Mouse (Mus musculus) cerebellum, adult 18-20 months (tissue): Measurements from ENCODE around the gene Rabepk.
A peak's percentile ranks its signal among the peaks of the same experiment; 100 is the strongest.
"Not testable (repeated sequence)": the region's sequence is repeated elsewhere in the genome, so short reads cannot be mapped to it uniquely, and the experiment has no call there.

Experiments
- DNase-seq, 2 experiments: peaks; one replicate each; pipeline ENCODE4 v3.0.0; 2021

The Rabepk gene

DNA sequence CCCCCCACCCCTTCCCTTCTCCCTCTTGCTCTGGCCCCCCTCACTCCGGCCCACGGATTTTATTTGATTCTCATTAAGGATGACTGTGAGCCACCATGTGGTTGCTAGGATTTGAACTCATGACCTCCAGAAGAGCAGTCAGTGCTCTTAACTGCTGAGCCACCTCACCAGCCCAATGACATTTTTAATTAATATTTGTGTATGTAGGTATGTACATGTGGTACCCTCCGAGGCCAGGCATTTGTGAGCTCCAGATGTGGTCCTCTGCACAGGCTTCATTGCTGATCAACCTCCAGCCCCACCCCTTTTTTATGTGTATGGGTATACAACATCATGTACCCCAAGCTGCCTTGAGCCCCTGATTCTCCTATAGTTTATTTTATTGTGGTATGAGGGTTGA is 4.0 kb upstream of the Rabepk start:
- DNase-seq, result no peak

DNA sequence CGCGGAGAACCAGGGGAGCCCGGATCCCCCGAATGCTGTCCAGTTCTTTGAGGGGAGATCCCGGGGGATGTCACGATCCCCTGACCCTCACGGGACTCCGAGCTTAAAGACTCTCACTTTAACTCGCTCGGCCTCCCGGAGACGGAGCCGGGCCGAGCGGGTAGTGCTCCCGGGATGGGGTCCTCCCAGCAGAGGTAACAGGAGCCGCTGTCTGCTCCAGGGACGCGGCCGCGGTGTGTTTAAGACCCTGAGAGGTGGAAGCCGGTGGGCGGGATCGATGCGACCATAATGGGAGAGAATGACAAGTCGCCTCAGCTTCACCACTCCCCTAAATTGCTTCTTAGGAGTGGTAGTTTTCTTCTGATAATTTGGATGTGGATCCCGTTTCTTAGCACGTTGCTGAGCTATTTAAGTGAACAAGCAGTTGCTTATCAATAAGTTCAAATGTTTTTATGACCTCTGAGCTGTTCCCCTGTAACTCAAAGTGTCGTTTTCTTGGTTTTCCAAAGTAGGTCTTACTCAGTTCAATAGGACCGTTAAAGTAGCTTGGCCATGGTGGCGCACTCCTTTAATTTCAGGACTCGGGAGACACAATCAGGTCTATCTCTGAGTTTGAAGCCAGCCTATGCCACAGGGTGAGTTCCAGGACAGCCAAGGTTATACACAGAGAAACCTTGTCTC is 3.0 kb upstream of the Rabepk start:
- DNase-seq, result not testable (repeated sequence)

DNA sequence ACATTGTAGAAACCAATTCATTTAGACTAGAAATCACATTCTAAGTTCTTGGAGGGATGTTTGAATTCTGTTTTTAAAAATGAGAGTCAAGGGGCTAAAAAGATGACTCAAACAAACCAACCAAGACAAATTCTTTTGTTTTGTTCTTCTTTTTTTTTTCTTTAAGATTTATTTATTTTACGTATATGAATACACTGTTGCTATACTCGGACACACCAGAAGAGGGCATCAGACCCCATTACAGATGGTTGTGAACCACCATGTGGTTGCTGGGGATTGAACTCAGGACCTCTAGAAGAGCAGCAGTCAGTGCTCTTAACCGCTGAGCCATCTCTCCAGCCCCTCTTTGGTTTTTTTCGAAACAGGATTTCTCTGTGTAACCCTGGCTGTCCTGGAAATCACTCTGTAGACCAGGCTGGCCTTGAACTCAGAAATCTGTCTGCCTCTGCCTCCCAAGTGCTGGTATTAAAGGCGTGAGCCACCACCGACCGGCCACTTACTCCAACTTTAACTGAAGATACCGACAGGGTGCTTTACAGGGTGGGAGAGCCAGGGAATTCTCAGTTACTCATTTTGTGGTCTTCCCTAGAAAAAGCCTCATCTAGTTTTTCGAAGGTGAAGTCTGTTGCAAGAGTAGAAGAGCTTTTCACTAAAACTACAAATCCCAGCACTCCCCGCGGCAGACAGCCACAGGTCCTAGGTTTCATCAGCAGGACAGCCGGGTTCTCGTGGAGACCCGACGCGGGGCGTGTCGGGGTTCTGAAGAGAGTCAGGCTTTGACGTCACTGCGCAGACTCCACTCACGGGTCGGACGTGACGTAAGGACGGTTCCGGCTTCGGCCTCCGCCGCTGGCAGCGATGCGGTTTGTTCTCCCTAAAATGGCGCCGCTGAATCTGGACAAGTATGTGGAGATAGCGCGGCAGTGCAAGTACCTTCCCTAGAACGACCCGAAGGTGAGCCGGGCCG is 2.1 kb upstream of the Rabepk start:
- DNase-seq, result peak; percentile 96 to 99

DNA sequence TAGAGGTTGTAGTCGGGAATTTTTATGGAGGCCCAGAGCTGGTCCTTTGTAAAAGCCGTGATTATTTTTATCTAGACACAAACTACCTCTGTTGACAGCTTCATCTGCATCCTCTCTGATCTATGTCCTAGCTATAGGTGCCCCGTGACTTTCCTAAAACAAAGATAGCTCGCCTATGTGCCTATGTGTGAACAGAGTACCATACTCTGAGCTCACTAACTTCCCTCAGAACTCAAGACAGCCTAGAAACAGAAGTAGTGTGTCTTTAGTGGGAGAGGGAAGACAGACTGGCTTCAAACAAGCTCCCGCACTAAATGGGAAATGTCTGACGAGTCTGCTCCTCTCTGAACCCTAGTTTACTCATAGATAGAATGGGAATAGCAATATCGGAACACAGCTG is 659 bp upstream of the Rabepk start:
- no peak for DNase-seq

DNA sequence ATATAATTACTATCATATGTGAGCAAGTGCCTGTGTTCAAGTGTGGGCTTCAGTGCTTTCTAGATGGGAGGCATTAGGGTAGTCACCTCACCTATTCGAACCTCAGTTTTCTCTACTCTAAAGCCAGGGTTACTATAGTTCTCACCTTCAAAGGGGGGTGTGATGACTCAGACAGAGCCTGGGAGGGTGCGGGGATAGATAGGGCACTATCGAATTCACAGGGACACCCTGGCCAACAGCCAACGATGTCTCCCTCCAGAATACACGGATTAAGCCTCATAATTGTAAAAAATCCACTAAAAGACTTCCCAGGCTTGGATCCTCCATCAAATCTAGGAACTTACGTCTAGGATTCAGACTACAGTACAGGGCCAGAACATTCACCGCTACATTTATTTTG is 4.3 kb downstream of the Rabepk start:
- DNase-seq, result no peak

DNA sequence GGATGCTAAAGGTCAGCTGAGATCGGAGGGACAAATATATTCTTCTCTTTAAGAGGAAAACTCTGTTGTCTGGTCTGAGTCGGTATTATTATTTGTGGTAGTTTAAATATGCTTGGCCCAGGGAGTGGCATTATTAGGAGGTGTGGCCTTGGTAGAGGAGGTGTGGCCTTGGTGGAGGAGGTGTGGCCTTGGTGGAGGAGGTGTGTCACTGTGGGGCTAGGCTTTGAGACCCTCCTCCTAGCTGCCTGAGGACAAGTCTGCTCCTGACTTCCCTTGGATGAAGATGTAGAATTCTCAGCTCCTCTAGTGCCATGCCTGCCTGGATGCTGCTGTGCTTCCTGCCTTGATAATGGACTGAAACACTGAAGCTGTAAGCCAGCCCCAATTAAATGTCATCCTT is 5.2 kb downstream of the Rabepk start:
- no peak for DNase-seq

DNA sequence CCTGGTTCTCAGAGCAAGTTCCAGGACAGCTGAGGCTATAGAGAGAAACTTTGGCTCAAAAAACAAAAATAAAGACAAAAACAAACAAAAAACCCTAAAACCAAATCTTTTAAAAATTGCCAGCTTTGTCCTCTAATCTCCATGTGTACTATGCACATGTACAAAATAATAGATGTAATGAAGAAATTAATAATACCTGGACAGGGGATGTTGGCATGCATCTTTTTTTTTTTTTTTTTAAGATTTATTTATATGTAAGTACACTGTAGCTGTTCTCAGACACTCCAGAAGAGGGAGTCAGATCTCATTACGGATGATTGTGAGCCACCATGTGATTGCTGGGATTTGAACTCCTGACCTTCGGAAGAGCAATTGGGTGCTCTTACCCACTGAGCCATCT is 7.2 kb downstream of the Rabepk start:
- not testable (repeated sequence) for DNase-seq

DNA sequence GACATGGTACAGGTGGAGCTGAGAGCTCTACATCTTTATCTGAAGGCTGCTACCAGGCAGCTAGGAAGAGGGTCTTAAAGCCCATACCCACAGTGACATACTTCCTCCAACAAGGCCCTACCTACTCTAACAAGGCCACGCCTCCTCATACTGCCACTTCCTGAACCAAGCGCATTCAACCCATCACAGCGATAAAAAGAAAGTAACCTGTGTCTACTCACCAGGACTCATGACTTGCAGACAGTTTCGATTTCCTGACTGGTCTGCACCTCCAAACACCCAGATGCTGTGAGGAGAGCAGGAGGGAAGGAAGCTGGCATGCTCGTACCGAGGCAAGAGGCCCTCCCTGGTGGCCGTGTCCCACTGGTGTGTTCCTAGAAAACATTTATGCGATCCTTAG is 9.4 kb downstream of the Rabepk start:
- no peak for DNase-seq

DNA sequence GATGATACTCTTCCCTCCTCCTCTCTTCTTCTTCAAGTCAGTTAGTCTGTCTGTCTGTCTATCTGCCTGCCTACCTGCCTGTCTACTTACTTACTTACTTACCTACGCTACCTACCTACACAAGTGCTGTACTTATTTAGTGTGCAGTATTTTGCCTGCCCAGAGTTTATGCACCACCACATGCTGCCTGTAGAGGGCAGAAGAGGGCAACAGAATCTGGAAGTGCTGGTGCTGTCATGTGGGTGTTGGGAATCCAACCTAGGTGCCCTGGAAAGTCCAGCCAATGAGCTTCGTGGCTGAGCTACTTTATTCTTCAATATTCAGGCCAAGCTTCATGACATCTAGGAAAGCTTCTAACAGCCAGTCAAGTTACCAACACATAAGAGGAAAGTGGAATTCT is 15.6 kb downstream of the Rabepk start:
- DNase-seq, result peak; percentile 38 to 45

DNA sequence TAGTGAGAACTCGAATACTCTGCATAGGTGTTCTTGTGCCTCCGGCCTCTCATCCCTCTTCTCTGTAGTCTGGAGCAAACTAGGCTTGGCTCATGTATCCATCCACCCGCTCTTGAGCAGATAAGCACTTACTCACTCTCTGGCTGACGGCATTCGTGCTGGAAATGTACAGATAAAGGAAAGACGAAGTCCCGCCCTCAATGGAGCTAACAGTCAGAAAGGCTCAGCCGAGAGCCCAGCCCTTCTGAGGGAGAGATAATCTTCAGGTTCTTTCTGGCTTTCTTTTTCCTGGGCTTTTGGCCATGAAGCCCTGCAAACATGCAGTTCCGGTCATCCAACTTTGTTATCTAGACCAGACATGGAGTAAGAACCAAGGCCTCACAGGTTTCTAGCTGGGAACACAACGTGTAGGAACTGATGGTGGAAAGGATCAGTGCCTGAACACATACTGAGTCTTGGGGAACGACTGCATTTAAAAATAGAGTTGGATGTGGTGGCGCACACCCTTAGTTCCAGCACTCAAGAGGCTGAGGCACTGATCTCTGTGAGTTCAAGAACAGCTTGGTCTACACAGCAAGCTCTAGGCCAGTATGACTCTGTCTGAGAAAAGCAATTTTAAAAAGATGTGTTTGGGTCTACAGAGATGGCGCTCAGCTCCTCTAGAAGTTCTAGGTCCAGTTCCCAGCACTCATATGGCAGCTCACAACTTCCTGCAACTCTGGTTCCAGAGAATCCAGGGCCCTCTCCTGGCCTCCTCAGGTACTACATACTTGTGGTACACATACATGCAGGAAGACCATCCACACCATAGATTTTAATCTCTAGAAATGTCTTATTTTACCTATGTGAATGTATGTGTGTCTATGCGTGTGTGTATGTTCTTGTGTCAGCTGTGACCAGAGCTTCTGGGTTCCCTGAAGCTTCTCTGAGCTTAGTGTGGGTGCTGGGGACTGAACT is 16.4 kb downstream of the Rabepk start:
- DNase-seq, result no peak

DNA sequence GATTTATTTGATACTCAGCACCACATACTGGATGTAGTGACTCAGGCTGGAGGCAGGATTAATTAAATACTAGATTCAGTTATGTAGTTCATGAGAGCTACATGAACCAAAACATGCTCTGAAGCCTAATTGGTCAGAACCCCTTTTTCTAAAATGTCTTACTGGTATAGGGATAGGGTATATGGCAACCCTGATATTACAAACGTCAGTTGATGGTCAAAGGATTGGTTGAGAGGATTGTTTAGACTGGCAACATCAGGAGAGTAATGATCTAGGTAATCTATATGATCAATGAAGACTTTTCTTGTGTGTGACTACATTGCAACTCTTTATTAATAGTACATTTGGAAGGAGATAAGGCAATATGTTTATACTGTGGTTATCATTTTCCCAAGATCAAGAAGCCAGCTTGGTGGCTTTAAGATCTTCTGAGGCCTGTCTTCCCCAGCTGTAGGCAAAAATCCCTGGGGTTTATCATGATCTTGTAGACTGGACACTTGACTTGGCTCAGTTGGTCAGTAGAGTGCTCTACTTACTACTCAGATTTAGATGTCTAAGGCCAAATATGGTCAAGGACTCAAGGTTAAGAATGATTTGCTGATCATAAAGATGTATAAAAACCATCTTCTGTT is 22.4 kb downstream of the Rabepk start:
- DNase-seq, result no peak

DNA sequence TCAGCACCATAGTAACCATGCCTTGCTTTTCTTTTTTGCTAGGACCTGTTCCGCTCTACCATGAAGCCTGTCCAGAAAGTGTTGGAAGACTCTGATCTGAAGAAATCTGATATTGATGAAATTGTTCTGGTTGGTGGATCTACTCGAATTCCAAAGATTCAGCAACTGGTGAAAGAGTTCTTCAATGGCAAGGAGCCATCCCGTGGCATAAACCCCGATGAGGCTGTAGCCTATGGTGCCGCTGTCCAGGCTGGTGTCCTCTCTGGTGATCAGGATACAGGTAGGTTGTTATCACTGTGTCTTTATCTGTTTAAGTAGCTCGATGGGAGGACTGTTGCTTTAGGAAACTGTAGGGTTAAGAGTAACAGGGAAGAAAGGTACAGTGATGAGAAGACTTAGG is 25.2 kb downstream of the Rabepk start:
- DNase-seq, result no peak

DNA sequence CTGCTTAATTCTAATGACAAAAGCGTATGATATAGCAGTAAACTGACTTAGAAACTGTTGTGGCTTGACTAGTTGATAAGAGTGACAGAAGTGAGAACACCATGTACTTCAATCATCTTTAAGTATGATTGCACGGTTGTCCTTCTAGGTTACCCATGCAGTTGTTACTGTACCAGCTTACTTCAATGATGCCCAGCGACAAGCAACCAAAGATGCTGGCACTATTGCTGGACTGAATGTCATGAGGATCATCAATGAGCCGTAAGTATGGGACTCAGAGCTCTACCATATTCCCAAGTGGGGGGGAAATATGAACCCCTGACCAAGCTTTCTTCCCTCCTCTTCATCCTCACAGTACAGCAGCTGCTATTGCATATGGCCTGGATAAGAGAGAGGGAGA is 26.0 kb downstream of the Rabepk start:
- no peak for DNase-seq

DNA sequence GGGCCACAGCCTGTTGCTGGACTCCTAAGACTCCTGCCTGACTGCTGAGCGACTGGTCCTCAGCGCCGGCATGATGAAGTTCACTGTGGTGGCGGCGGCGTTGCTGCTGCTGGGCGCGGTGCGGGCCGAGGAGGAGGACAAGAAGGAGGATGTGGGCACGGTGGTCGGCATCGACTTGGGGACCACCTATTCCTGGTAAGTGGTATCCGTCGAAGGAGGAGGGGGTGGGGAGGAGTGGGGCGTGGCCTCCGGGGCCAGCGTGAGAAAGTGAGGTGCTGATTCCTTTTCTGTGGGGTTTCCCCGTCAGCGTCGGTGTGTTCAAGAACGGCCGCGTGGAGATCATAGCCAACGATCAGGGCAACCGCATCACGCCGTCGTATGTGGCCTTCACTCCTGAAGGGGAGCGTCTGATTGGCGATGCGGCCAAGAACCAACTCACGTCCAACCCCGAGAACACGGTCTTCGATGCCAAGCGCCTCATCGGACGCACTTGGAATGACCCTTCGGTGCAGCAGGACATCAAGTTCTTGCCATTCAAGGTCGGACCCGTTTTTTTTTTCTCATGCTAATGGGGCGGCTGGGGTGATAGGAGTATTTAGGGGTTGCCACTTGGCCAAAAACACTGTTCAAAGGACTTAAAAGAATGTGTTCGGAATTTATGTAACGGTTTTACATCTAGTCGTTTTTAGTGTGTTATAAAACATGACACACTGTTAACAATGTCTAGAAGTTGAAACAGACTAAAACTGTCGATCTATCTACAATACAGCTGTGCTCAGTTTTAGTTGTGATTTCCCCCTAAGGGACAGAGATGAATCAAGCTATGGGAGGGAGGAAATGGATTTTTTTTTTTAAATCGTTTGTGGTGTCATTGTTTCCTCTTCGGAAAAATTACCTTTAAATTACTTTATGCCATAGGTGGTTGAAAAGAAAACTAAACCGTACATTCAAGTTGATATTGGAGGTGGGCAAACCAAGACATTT is 27.2 kb downstream of the Rabepk start:
- DNase-seq, result no peak

DNA sequence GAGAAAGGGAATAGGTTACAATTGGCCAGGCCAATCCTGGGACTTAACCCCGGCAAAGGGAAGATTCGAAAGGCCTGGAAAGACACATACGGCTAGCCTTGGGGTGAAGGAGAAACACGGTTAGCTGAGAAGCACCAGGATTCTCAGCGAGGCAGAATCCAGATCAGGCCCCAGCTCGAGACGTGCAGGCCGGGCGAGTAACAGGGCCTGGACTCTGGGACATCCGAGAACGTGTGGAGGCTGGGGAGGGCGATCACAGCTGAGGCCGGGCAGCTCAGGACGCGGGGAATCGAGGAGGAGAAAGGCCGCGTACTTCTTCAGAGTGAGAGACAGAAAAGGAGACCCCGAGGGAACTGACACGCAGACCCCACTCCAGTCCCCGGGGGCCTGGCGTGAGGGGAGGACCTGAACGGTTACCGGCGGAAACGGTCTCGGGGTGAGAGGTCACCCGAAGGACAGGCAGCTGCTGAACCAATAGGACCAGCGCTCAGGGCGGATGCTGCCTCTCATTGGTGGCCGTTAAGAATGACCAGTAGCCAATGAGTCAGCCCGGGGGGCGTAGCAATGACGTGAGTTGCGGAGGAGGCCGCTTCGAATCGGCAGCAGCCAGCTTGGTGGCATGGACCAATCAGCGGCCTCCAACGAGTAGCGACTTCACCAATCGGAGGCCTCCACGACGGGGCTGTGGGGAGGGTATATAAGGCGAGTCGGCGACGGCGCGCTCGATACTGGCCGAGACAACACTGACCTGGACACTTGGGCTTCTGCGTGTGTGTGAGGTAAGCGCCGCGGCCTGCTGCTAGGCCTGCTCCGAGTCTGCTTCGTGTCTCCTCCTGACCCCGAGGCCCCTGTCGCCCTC is 28.1 kb downstream of the Rabepk start, which contains the start of gene Hspa5:
Hspa5 (plus strand) TSS at position 603 of the 859 bp plus-strand sequence.
- peak; percentile 97 to 100 for DNase-seq

DNA sequence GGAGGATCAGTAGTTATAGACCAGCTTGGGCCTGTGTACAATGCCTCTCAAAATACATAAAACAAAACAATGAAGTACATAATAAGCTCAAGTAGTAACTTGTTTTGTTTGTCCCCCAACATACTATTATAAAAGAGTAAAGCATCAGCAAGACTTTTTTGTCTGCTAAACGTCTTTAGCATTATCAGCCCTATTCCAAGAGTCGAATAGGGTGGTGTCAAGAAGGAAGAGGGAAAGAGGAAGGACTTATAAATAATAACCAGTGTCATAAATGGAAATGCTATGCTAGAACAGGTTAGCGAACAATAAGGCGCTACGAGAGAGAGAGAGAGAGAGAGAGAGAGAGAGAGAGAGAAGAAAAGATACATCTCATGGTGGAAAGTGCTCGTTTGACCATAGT is 28.8 kb downstream of the Rabepk start:
- no peak for DNase-seq

DNA sequence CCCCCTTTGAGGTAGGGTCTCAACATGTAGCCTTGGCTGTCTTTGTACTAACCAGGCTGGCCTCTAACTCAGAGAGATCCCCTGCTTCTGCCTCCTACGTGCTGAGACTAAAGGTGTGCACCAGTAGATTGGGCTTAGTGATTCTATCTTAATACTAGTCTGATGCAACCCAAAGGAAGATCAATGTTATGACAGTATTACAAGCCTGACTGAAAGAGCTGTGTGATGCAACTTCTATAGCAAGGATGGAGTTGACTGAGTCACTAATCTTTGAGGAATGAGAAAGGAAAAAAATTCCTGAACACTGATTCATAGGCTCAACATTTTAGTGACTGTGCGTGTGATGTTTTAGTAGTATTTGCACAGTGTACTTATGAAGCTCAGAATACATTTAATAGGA is 29.7 kb downstream of the Rabepk start:
- no peak for DNase-seq

DNA sequence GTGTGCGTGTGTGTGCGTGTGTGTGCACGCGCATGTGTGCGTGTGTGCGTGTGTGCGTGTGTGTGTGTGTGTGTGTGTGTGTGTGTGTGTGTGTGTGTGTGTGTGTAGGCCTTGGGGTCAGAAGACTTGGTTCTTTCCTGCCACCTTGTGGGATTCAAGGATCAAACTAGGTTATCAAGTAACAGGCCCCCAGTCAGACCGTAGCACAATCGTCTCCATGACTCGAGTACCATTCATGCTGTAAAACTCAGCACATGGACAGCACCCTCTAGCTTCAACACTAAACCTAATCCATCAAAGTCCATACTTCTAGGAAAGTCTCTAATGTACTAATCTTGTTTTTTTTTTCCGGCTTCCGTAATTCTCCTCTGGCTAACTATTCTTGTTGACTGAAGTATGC is 34.9 kb downstream of the Rabepk start:
- DNase-seq, result no peak

DNA sequence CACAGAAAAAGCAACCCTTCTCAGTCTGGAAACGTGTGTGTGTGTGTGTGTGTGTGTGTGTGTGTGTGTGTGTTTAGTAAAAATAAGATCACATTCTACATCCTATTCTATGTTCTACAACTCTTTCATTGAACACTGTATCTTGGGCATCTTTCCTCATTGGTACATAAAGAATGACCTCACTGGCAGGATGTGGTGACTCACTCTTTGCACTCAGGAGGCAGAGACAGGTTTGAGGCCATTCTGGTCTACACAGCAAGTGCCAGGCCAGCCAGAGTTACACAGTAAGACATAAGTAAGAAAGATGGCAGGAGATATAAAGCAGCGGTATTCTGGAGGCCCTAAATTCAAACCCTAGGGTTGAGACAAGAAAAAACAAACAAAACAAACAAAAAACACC is 36.8 kb downstream of the Rabepk start:
- DNase-seq, result no peak

DNA sequence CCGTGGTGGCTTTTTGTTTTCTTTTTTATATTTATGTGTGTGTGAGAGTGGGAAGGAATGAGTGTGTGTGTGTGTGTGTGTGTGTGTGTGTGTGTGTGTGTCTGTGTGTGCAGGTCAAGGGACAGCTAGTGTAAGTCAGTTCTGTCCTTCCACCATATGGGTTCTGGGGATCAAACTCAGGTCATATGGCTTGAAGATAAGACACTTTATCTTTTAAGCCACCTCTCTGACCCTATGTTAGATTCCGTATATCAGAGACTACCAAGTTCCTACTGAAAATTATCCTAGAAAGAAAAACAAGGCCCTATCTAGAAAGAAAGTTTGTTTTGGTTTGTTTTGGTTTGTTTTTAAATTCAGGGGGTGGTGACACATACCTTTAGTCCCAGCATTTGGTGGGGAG is 37.5 kb downstream of the Rabepk start:
- no peak for DNase-seq
